Mouse (Mus musculus) right cerebral cortex, adult 18-20 months (tissue): ENCODE results near the gene Prkcg.

Source experiments
- DNase-seq: peaks from one replicate; pipeline ENCODE4 v3.0.0; 2022; ENCODE audit warnings: mixed read lengths

Prkcg gene

GRCm38 (mm10) chr7:3327961-3328360, 39.0 kb downstream of the Prkcg start:
- DNase-seq: no peak

GRCm38 (mm10) chr7:3329776-3330546, 41.0 kb downstream of the Prkcg start:
- peak; percentile 86 for DNase-seq

- no peak for DNase-seq
These were observed 42.2 kb downstream of the Prkcg start for GRCm38 (mm10) chr7:3331171-3331570.

- DNase-seq: peak; percentile 94
These were observed 42.7 kb downstream of the Prkcg start for GRCm38 (mm10) chr7:3331581-3332223.

GRCm38 (mm10) chr7:3332224-3332615, 43.2 kb downstream of the Prkcg start:
- DNase-seq: no peak

- DNase-seq: peak; percentile 75
These were observed 43.9 kb downstream of the Prkcg start, which contains the start of gene Cacng7 for GRCm38 (mm10) chr7:3332619-3333521. Cacng7 (plus strand) TSS chr7:3332955.

- DNase-seq: no peak
These were observed 44.6 kb downstream of the Prkcg start for GRCm38 (mm10) chr7:3333542-3333941.

GRCm38 (mm10) chr7:3336412-3336811, 47.4 kb downstream of the Prkcg start:
- DNase-seq: no peak

- DNase-seq: no peak
These were observed 49.4 kb downstream of the Prkcg start for GRCm38 (mm10) chr7:3338286-3338935.

GRCm38 (mm10) chr7:3339010-3339409, 50.0 kb downstream of the Prkcg start:
- no peak for DNase-seq

GRCm38 (mm10) chr7:3343861-3344260, 54.9 kb downstream of the Prkcg start:
- no peak for DNase-seq

GRCm38 (mm10) chr7:3345301-3345700, 56.3 kb downstream of the Prkcg start:
- DNase-seq: no peak

- no peak for DNase-seq
These were observed 58.6 kb downstream of the Prkcg start for GRCm38 (mm10) chr7:3347366-3348287.

- DNase-seq: no peak
These were observed 59.3 kb downstream of the Prkcg start for GRCm38 (mm10) chr7:3348326-3348725.

GRCm38 (mm10) chr7:3349775-3350174, 60.8 kb downstream of the Prkcg start:
- no peak for DNase-seq

GRCm38 (mm10) chr7:3351536-3351935, 62.6 kb downstream of the Prkcg start:
- DNase-seq: no peak

- DNase-seq: no peak
These were observed 65.9 kb downstream of the Prkcg start for GRCm38 (mm10) chr7:3354850-3355249.

GRCm38 (mm10) chr7:3360678-3361077, 71.7 kb downstream of the Prkcg start:
- DNase-seq: no peak

- no peak for DNase-seq
These were observed 76.7 kb downstream of the Prkcg start for GRCm38 (mm10) chr7:3365547-3366279.

GRCm38 (mm10) chr7:3366705-3367516, 77.9 kb downstream of the Prkcg start:
- DNase-seq: no peak
